Mouse (Mus musculus) layer of hippocampus, adult 11-12 months (tissue): Measurements from ENCODE around the gene Uqcrc2.

ENCODE experiments used
- DNase-seq: peaks from one replicate; pipeline ENCODE4 v3.0.0; 2022; ENCODE audit warnings: low spot score

The Uqcrc2 gene

DNA sequence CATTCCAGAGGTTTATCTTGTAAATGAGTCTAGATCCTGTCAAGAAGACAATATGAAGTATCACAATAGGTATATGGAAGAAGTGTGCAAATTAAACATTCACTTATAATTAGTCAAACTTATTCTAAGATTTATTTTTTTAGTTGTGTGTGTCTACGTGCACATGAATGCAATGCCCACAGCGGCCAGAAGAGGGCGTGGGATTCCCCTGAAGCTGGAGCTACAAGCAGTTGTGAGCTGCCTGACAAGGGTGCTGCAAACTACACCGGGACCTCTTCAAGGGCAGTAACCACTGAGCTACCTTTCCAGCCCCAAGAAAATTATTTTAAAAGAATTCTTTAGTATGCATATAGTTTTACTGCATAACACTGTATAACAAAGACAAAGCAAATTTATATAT lies 55.7 kb downstream of the Uqcrc2 start:
- no peak for DNase-seq

DNA sequence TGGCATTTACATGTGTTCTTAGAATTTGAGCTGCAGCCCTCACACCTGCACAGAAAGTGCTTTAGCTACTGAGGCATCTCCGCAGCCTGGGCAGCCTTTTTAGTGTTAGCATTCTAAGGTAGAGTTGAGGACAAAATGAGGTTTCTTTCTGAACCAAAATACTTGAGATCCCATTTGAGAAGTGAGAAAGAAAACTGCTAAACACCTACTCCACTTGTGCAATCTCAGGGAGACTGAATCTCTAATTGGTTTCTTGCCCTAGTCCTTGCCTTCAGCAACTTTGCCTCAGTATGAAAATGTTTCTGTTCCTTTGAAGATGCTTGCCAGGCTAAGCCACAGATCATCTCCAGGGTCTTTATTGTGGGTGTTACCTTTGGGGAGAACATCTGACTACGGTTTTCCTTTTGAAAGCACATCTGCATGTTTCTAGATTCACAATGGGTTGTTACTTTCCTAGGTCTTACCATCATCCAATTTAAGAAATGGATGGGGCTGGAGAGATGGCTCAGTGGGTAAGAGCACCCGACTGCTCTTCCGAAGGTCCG lies 58.9 kb downstream of the Uqcrc2 start:
- no peak for DNase-seq

DNA sequence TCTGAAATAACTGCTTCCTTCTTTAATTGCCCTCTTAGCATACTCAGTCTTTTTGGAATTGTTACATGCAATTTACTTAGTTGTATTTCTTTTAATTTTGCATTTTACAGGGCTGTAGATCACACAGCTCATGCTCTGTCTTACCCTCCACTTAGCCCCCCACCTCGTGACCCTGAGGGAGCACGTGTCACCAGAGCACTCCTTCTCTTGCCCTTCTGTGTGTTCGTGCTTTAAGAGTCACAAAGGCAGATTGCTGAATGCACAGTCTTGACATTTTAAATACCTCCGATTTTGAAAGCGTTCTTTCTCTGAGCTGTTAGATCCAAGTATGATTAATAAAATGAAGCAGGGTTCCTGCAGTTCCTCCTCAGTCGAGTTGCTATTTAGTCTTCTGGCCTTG lies 60.2 kb downstream of the Uqcrc2 start:
- no peak for DNase-seq

GRCm38 (mm10) chr7:120695641-120696040 lies 60.7 kb downstream of the Uqcrc2 start:
- no peak for DNase-seq

DNA sequence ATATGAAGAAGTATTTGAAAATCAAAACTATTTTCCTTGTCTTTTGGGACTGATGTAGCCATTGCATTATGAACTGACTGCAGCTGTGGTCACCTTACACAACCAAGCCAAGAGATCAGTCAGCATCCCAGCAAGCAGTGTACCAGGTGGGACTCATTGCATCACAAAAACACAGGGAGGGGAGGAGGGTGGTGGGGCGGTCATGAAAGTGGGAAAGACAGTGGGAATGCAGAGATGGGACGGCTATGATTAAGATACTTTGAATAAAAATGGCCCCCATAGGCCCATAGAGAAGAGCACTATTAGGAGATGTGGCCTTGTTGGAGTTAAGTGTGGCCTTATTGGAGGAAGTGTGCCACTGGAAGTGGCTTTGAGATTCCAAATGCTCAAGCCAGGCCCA lies 61.4 kb downstream of the Uqcrc2 start:
- no peak for DNase-seq

- DNase-seq, result no peak
These were observed 64.6 kb downstream of the Uqcrc2 start for GRCm38 (mm10) chr7:120699586-120699985.

DNA sequence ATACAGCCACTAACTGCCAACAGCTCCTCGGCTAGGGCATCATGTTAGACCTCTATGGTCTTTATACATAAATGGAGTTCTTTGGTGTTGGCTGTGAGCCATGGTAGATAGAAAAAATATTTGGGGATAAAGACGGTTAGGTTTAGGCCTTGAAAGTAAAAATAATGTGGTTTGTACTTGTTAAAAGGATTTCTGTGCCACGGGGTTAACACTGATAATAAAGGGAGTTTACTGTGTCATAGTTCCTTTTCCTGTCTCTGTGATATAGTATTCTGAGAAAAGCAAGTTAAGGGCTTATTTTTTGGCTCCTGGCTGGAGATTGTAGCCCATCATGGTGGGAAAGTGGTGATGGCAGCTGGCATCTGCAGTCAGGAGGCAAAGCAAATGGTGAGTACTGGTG lies 68.9 kb downstream of the Uqcrc2 start:
- DNase-seq, result no peak
